Mouse (Mus musculus) embryonic facial prominence, embryonic 11.5 days (tissue): ENCODE results near the gene Cdk8. TPM values are rescaled to one million over a fixed set of nuclear protein-coding genes. Genes with fewer than 3 reads are reported as not detected.
A peak's percentile ranks its signal among the peaks of the same experiment; 100 is the strongest.

ENCODE experiments used
- ATAC-seq: fragments of 200-750 bp; cut with Nextera tagmentation; replicated peaks from 2 replicates; pipeline ENCODE4 v1.8.0; 2017; ENCODE audit warnings: low read depth; ENCODE audit not compliant: insufficient number of reproducible peaks, low FRiP score, low TSS enrichment
- DNase-seq: peaks from one replicate; pipeline ENCODE4 v3.0.0-alpha.2; 2015; ENCODE audit warnings: low spot score
- H3K27ac ChIP-seq: fragments of 300-500 bp; sonication (generic); replicated peaks from 2 replicates; pipeline ENCODE4 v1.5.1; 2014; ENCODE audit warnings: mild to moderate bottlenecking, low read depth, low read length, control low read depth
- H3K27me3 ChIP-seq: fragments of 300-500 bp; sonication (generic); 2 replicates; pipeline ENCODE4 v1.6.1; 2014; ENCODE audit warnings: mild to moderate bottlenecking, low read length, moderate library complexity, mixed read lengths; ENCODE audit not compliant: control insufficient read depth, insufficient read depth
- H3K36me3 ChIP-seq: fragments of 300-500 bp; sonication (generic); replicated peaks from 2 replicates; pipeline ENCODE4 v1.6.1; 2014; ENCODE audit warnings: low read depth, mild to moderate bottlenecking, low read length, moderate library complexity, mixed read lengths; ENCODE audit not compliant: control insufficient read depth, insufficient read depth
- H3K4me1 ChIP-seq: fragments of 300-500 bp; sonication (generic); 2 replicates; pipeline ENCODE4 v1.6.1; 2014; ENCODE audit warnings: low read length, mixed read lengths; ENCODE audit not compliant: control insufficient read depth, insufficient read depth
- H3K4me2 ChIP-seq: fragments of 300-500 bp; sonication (generic); 2 replicates; pipeline ENCODE4 v1.6.1; 2014; ENCODE audit warnings: low read depth, mild to moderate bottlenecking, control low read depth, low read length, moderate library complexity
- H3K4me3 ChIP-seq: fragments of 300-500 bp; sonication (generic); 2 replicates; pipeline ENCODE4 v1.5.1; 2014; ENCODE audit warnings: low read depth, low read length, control low read depth
- H3K9ac ChIP-seq: fragments of 300-500 bp; sonication (generic); replicated peaks from 2 replicates; pipeline ENCODE4 v1.6.1; 2014; ENCODE audit warnings: mild to moderate bottlenecking, control low read depth, low read length
- H3K9me3 ChIP-seq: fragments of 300-500 bp; sonication (generic); replicated peaks from 2 replicates; pipeline ENCODE4 v1.6.1; 2016; ENCODE audit warnings: mild to moderate bottlenecking, low read length, inconsistent platforms, mixed read lengths; ENCODE audit not compliant: control insufficient read depth
- WGBS: fragments of 180-500 bp; shearing (Covaris S2); extraction: QIAGEN DNeasy Blood & Tissue Kit; methylation state at CpG from one replicate; pipeline ENCODE4 v1.1.7; 2014; 5-methylcytosine and 5-hydroxymethylcytosine counted together
- polyA plus RNA-seq: library from polyadenylated mRNA; unstranded; fragments of >200 nt; fragmentation: Nextera tagmentation; extraction: Ambion mirVana; gene quantifications from 2 replicates; pipeline ENCODE4 v1.2.1, GENCODE M21; 2014

The Cdk8 gene
- polyA plus RNA-seq, 1 experiment from 2014 or later = 39.0 TPM

GRCm38 (mm10) chr5:146299520-146299870, 68.5 kb downstream of the Cdk8 start:
- Histone ChIP-seq H3K9me3 (no peaks in the 10 kb centered on the region), H3K27me3 (no peaks in the 10 kb centered on the region), H3K4me1 (no peaks in the 10 kb centered on the region), H3K4me2 (no peak overlapping the region), H3K27ac (no peak overlapping the region), H3K9ac (no peak overlapping the region), H3K36me3 (no peaks in the 10 kb centered on the region; the same call in none of the 2 replicates), H3K4me3 (no peak overlapping the region)
- no peak for ATAC-seq
- DNase-seq = no peak
- 95% methylated on average over 8 of the region's 8 CpGs for WGBS

GRCm38 (mm10) chr5:146303470-146303869, 72.4 kb downstream of the Cdk8 start:
- WGBS = 89% methylated on average over 5 of the region's 5 CpGs
- Histone ChIP-seq H3K9me3 (no peaks in the 10 kb centered on the region), H3K4me3 (no peak overlapping the region), H3K36me3 (peaks cover 3% of the 10 kb centered on the region), H3K4me2 (no peak overlapping the region), H3K4me1 (no peaks in the 10 kb centered on the region), H3K27ac (no peak overlapping the region), H3K27me3 (no peaks in the 10 kb centered on the region), H3K9ac (no peak overlapping the region)
- ATAC-seq (no peak), DNase-seq (peak; percentile 55)

GRCm38 (mm10) chr5:146307046-146307743, 76.2 kb downstream of the Cdk8 start:
- no peaks in the 10 kb centered on the region for H3K4me1 ChIP-seq
- H3K9me3 ChIP-seq = no peaks in the 10 kb centered on the region
- H3K36me3 ChIP-seq = peaks cover 3% of the 10 kb centered on the region; the same call in 1 of the 2 replicates
- no peak for ATAC-seq
- H3K4me3 ChIP-seq = no peak overlapping the region
- no peak overlapping the region for H3K4me2 ChIP-seq
- no peak overlapping the region for H3K27ac ChIP-seq
- no peak overlapping the region for H3K9ac ChIP-seq
- DNase-seq = no peak
- no peaks in the 10 kb centered on the region for H3K27me3 ChIP-seq
- 87% methylated on average over 8 of the region's 8 CpGs for WGBS

GRCm38 (mm10) chr5:146307744-146308096, 76.7 kb downstream of the Cdk8 start:
- H3K4me1 ChIP-seq = no peaks in the 10 kb centered on the region
- H3K9me3 ChIP-seq = no peaks in the 10 kb centered on the region
- no peak; the same call in 1 of the 2 replicates for ATAC-seq
- H3K4me2 ChIP-seq = no peak overlapping the region
- 95% methylated on average over 4 of the region's 4 CpGs for WGBS
- H3K27me3 ChIP-seq = no peaks in the 10 kb centered on the region
- no peak overlapping the region for H3K27ac ChIP-seq
- peaks cover 3% of the 10 kb centered on the region; the same call in 1 of the 2 replicates for H3K36me3 ChIP-seq
- H3K4me3 ChIP-seq = no peak overlapping the region
- no peak for DNase-seq
- H3K9ac ChIP-seq = no peak overlapping the region

GRCm38 (mm10) chr5:146314538-146314937, 83.5 kb downstream of the Cdk8 start:
- Histone ChIP-seq H3K4me1 (no peaks in the 10 kb centered on the region), H3K27ac (no peak overlapping the region), H3K9ac (no peak overlapping the region), H3K4me2 (no peak overlapping the region), H3K36me3 (no peaks in the 10 kb centered on the region), H3K27me3 (no peaks in the 10 kb centered on the region), H3K9me3 (no peaks in the 10 kb centered on the region), H3K4me3 (no peak overlapping the region)
- 76% methylated on average over 6 of the region's 6 CpGs for WGBS
- ATAC-seq (no peak), DNase-seq (no peak)

- Histone ChIP-seq H3K9ac (no peak overlapping the region), H3K4me3 (no peak overlapping the region), H3K9me3 (no peaks in the 10 kb centered on the region), H3K27me3 (no peaks in the 10 kb centered on the region), H3K27ac (no peak overlapping the region), H3K36me3 (no peaks in the 10 kb centered on the region), H3K4me1 (no peaks in the 10 kb centered on the region), H3K4me2 (no peak overlapping the region; the same call in 1 of the 2 replicates)
- peak; percentile 48 for DNase-seq
- whole genome bisulfite sequencing = 27% methylated on average over 14 of the region's 14 CpGs
- no peak for ATAC-seq
Observed at GRCm38 (mm10) chr5:146315268-146315921, 84.4 kb downstream of the Cdk8 start.

GRCm38 (mm10) chr5:146316316-146316715, 85.3 kb downstream of the Cdk8 start:
- Histone ChIP-seq H3K9ac (no peak overlapping the region), H3K27ac (no peak overlapping the region), H3K9me3 (no peaks in the 10 kb centered on the region), H3K27me3 (no peaks in the 10 kb centered on the region), H3K36me3 (no peaks in the 10 kb centered on the region), H3K4me3 (no peak overlapping the region), H3K4me2 (no peak overlapping the region), H3K4me1 (no peaks in the 10 kb centered on the region)
- 83% methylated on average over 5 of the region's 5 CpGs for WGBS
- DNase-seq (no peak), ATAC-seq (no peak)

GRCm38 (mm10) chr5:146318051-146318450, 87.0 kb downstream of the Cdk8 start:
- Histone ChIP-seq H3K4me3 (no peak overlapping the region), H3K9ac (no peak overlapping the region), H3K27me3 (no peaks in the 10 kb centered on the region), H3K4me2 (no peak overlapping the region), H3K4me1 (no peaks in the 10 kb centered on the region), H3K27ac (no peak overlapping the region), H3K36me3 (no peaks in the 10 kb centered on the region), H3K9me3 (no peaks in the 10 kb centered on the region)
- 61% methylated on average over 5 of the region's 5 CpGs for WGBS
- DNase-seq = peak; percentile 38
- no peak for ATAC-seq
